Mouse (Mus musculus) liver, adult 2 months (tissue): ENCODE data around the gene Peak1.

Source experiments
- CTCF ChIP-seq: fragments of 200-500 bp; IDR thresholded peaks from 2 replicates; pipeline ENCODE4 v1.5.1; 2011; ENCODE audit warnings: low read depth, low read length, control low read depth
- POLR2A ChIP-seq: fragments of 200-500 bp; IDR thresholded peaks from 2 replicates; pipeline ENCODE4 v1.6.1; 2011; ENCODE audit warnings: low read length, control low read depth; ENCODE audit not compliant: insufficient read depth; ENCODE audit errors: extremely low read depth

DNA sequence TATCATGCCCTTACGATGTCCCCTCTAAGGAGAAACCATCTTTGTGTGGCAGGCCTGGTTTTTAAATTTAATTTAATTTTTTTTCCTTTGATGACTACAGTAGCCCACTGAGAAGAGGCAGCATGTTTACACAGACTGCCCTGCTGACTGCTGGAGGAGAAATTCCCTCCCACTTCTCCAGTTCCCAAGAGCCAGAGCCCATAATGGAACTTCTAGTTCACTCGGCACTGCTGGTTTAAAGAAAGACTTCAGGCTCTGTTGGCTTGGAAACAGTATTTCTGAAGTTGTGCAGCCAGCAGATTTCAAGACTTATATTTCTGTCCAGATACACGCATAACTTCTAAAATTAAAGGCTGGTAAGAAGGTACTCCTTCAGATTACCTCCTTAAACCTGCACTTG, 175.2 kb downstream of the Peak1 start:
- no peak for TF ChIP-seq CTCF
- TF ChIP-seq POLR2A: no peak
